Mouse (Mus musculus) midbrain, postnatal 0 days (tissue): Measurements from ENCODE around the gene Cers4. TPM values are rescaled to one million over a fixed set of nuclear protein-coding genes. Genes with fewer than 3 reads are reported as not detected.

Experiments
- ATAC-seq: fragments of 200-750 bp; cut with Nextera tagmentation; 2 replicates; pipeline ENCODE4 v1.8.0; 2017; ENCODE audit warnings: moderate number of reproducible peaks, mild to moderate bottlenecking, moderate TSS enrichment, moderate library complexity; ENCODE audit not compliant: low FRiP score
- DNase-seq: peaks from one replicate; pipeline ENCODE4 v3.0.0-alpha.2; 2015; ENCODE audit warnings: low spot score
- H3K27ac ChIP-seq: fragments of 300-500 bp; sonication (generic); 2 replicates; pipeline ENCODE4 v1.5.1; 2014; ENCODE audit warnings: low read depth, mild to moderate bottlenecking, low read length, mixed read lengths
- H3K27me3 ChIP-seq: fragments of 300-500 bp; sonication (generic); 2 replicates; pipeline ENCODE4 v1.6.1; 2014; ENCODE audit warnings: low read length, control low read depth, mixed read lengths; ENCODE audit not compliant: insufficient read depth
- H3K36me3 ChIP-seq: fragments of 300-500 bp; sonication (generic); 2 replicates; pipeline ENCODE4 v1.6.1; 2014; ENCODE audit warnings: low read length, control low read depth, mixed read lengths; ENCODE audit not compliant: insufficient read depth
- H3K4me1 ChIP-seq: fragments of 300-500 bp; sonication (generic); 2 replicates; pipeline ENCODE4 v1.6.1; 2014; ENCODE audit warnings: mild to moderate bottlenecking, control low read depth, antibody characterized with exemption, low read length, mixed read lengths; ENCODE audit not compliant: insufficient read depth
- H3K4me2 ChIP-seq: fragments of 300-500 bp; sonication (generic); 2 replicates; pipeline ENCODE4 v1.6.1; 2014; ENCODE audit warnings: low read depth, mild to moderate bottlenecking, low read length, mixed read lengths; ENCODE audit not compliant: poor library complexity, severe bottlenecking
- H3K4me3 ChIP-seq: fragments of 300-500 bp; sonication (generic); 2 replicates; pipeline ENCODE4 v1.5.1; 2014; ENCODE audit warnings: low read depth, mild to moderate bottlenecking, low read length, moderate library complexity
- H3K9ac ChIP-seq: fragments of 300-500 bp; sonication (generic); replicated peaks from 2 replicates; pipeline ENCODE4 v1.6.1; 2014; ENCODE audit warnings: mild to moderate bottlenecking, low read length, moderate library complexity, mixed read lengths; ENCODE audit not compliant: poor library complexity, severe bottlenecking
- H3K9me3 ChIP-seq: fragments of 300-500 bp; sonication (generic); 2 replicates; pipeline ENCODE4 v1.6.1; 2016; ENCODE audit warnings: low read length, control low read depth
- CTCF ChIP-seq: IDR thresholded peaks from 2 replicates; pipeline ENCODE4 v1.5.1; 2016; ENCODE audit warnings: antibody characterized with exemption, mild to moderate bottlenecking
- WGBS: fragments of 180-500 bp; shearing (Covaris S2); extraction: QIAGEN DNeasy Blood & Tissue Kit; methylation state at CpG from one replicate; pipeline ENCODE4 v1.1.7; 2014; 5-methylcytosine and 5-hydroxymethylcytosine counted together
- polyA plus RNA-seq: library from polyadenylated mRNA; unstranded; fragments of >200 nt; fragmentation: Nextera tagmentation; extraction: Ambion mirVana; gene quantifications from 2 replicates; pipeline ENCODE4 v1.2.1, GENCODE M21; 2015
- total RNA-seq: library from RNA; depleted of rRNA; stranded (reverse); fragments of >200 nt; gene quantifications from 2 replicates; pipeline ENCODE4 v1.2.3, GENCODE M21; 2014

Cers4 gene
- total and polyA plus RNA-seq, 2 experiments from 2014 or later, result 38.3 to 59.7 TPM

DNA sequence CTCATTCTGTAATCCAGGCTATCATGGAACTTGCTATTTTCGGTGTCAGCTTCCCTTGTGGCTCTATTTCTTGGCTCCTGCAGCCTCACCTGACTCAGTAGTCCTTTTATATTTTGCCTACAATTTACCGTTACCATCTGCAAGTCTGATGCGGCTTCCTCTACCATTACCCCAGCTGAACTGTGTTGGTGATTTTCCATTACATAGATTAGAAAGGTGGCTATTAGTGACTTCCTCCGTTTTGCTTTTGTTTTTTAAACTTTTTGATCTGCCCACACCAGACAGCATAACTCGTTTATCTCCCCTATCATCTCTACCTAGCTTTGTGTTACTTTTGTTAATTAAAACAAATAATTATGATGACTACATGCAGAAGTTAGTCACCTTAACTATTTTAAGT lies 14.7 kb downstream of the Cers4 start:
- H3K36me3 ChIP-seq, result no peaks in the 10 kb centered on the region; the same call in 1 of the 2 replicates
- no peak overlapping the region for H3K27ac ChIP-seq
- no peaks in the 10 kb centered on the region for H3K9me3 ChIP-seq
- no peak overlapping the region for H3K4me3 ChIP-seq
- DNase-seq, result no peak
- peaks cover 5% of the 10 kb centered on the region; the same call in 1 of the 2 replicates for H3K4me1 ChIP-seq
- no peaks in the 10 kb centered on the region for H3K27me3 ChIP-seq
- no peak overlapping the region for H3K4me2 ChIP-seq
- 87% methylated on average over 5 of the region's 5 CpGs for whole genome bisulfite sequencing
- no peak overlapping the region for H3K9ac ChIP-seq
- no peak for ATAC-seq
- TF ChIP-seq CTCF, result no peak

DNA sequence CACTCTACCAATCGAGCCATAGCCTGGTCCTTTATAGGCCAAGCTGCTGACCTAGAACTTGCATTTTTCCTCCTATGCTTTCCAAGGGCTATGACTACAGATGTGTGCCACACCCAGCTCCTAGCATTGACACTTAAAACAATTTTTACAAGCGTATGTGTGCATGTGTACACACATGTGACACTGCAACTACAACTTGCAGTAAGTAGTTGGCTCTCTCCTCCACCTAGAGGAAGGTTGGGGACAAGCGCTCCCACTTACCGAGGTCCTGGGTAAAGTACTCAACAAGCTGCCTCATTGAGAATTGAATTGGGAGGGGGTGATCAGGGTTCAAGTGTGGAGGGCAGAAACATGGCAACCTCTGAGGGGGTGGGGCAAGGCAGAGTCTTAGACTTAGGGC lies 18.0 kb downstream of the Cers4 start:
- DNase-seq (no peak), ATAC-seq (no peak)
- Histone ChIP-seq H3K27ac (no peak overlapping the region), H3K4me2 (no peak overlapping the region), H3K4me1 (peaks cover 5% of the 10 kb centered on the region; the same call in 1 of the 2 replicates), H3K9me3 (no peaks in the 10 kb centered on the region), H3K27me3 (no peaks in the 10 kb centered on the region), H3K9ac (no peak overlapping the region), H3K4me3 (no peak overlapping the region), H3K36me3 (no peaks in the 10 kb centered on the region)
- peak; percentile 36 for TF ChIP-seq CTCF
- WGBS, result 84% methylated on average over 4 of the region's 4 CpGs

DNA sequence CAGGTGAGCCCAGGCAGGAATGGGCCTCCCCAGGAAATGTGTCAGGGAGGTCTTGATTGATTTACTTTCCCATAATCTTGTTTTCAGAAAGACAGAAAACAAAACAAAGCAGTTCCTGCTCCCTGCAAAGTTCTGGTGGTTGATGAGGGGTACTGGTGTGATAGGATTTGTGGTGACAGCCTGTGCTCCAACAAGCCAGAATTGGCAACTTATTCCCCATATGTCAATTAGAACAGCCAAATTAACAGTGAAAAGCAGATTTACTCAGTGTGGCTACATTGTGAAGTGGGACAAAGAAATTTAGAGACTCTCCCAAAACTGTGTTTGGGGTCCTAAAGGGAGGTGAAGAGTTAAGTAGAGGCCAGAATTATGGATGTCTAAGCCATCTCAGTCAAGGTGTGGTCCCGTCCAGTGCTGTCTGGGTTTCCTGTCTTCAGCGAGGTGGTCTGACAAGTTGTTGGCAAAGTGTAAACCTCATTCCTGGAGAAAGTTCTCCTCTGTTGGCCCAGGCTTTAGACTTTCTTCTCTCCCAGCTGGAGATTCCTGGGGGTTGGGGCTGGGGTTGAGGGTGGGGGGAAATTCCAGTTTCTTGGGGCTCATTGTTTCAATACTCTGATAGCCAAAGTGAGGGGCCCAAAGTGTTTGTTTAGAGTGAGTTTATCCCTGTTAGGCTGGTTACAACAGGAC lies 18.7 kb downstream of the Cers4 start:
- DNase-seq, result no peak
- 17% methylated on average over 2 of the region's 2 CpGs for WGBS

DNA sequence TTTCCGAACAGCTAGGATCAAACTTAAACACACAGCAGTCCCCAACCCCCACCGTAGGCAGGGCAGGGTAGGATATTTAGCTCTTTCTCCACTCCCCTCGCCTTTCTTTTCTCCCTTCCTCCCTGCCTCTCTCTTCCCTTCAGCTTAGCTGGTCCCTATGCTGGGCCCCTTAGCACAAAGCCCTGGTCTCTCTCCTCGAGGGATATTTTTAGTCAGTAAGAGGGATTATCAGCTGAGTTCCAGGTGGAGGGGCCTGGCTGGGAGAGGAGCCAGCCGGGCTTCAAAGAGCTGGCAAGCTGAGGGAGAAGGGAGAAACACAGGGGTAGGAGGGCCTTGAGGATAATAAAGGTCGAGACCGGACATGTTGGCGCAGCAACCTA lies 19.3 kb downstream of the Cers4 start:
- no peak for ATAC-seq

More for the DNA sequence above, 18.7 kb downstream of the Cers4 start:
- TF ChIP-seq CTCF, result no peak
- ATAC-seq, result no peak
- H3K36me3 ChIP-seq, result peaks cover under 1% of the 10 kb centered on the region; the same call in 1 of the 2 replicates
- H3K27ac ChIP-seq, result no peak overlapping the region
- H3K4me3 ChIP-seq, result no peak overlapping the region
- H3K4me2 ChIP-seq, result no peak overlapping the region
- no peaks in the 10 kb centered on the region for H3K27me3 ChIP-seq
- no peaks in the 10 kb centered on the region for H3K9me3 ChIP-seq
- H3K9ac ChIP-seq, result no peak overlapping the region
- peaks cover 5% of the 10 kb centered on the region; the same call in 1 of the 2 replicates for H3K4me1 ChIP-seq

DNA sequence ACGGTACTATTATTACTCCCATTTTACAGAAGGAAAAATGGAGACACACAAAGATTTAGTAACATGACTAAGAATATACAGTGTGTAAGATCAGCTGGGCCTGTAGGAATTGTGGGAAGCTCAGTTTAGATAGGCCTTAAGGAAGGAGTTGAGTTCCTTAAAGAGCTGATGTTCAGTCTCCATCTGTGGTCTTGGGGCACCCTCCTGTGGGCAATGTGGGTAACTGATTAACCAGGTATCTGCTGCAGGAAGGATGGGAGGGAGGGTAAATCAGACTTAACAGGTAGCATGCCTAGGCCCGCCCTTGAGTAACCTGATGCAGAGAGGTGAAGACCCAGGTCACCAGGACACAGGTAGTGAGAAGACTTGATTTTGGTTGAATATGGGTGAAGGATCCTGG lies 23.3 kb downstream of the Cers4 start:
- 95% methylated on average over 2 of the region's 2 CpGs for WGBS
- Histone ChIP-seq H3K27ac (no peak overlapping the region), H3K4me2 (no peak overlapping the region)

More for the DNA sequence above, 19.3 kb downstream of the Cers4 start:
- Histone ChIP-seq H3K36me3 (peaks cover 6% of the 10 kb centered on the region), H3K9me3 (no peaks in the 10 kb centered on the region), H3K4me3 (no peak overlapping the region), H3K9ac (no peak overlapping the region), H3K4me1 (peaks cover 5% of the 10 kb centered on the region; the same call in 1 of the 2 replicates), H3K4me2 (no peak overlapping the region), H3K27me3 (no peaks in the 10 kb centered on the region), H3K27ac (no peak overlapping the region)
- DNase-seq, result peak; percentile 22
- TF ChIP-seq CTCF, result no peak
- WGBS, result 15% methylated on average over 8 of the region's 8 CpGs

DNA sequence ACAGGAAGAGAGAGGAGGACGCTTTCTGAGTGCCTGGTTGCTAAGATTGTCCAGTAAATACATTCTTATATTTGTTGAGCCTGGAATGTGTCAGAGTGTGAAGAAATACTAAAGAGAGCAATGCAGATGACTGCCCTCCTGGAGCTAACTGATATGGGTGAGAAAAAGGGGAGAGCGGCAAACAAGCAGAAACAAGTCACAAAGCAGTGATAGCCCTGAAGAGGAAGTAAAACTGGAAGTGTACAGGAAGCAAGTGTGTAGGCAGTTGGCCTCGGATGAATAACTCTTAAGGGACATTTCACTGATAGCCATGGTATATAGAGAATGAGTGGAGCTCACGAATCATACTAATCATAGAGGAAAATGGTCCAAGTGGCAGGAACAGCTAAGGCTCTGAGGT lies 28.6 kb downstream of the Cers4 start:
- Histone ChIP-seq H3K4me2 (no peak overlapping the region), H3K36me3 (peaks cover 65% of the 10 kb centered on the region), H3K4me1 (no peaks in the 10 kb centered on the region), H3K27ac (no peak overlapping the region), H3K4me3 (no peak overlapping the region), H3K27me3 (no peaks in the 10 kb centered on the region), H3K9ac (no peak overlapping the region), H3K9me3 (no peaks in the 10 kb centered on the region)
- DNase-seq, result no peak
- 90% methylated on average over 4 of the region's 4 CpGs for WGBS
- no peak for ATAC-seq
- TF ChIP-seq CTCF, result no peak

More for the DNA sequence above, 23.3 kb downstream of the Cers4 start:
- ATAC-seq (peak; percentile 32), DNase-seq (peak; percentile 60)
- H3K27me3 ChIP-seq, result no peaks in the 10 kb centered on the region
- peaks cover 44% of the 10 kb centered on the region for H3K36me3 ChIP-seq
- H3K9ac ChIP-seq, result no peak overlapping the region
- H3K4me3 ChIP-seq, result no peak overlapping the region
- H3K4me1 ChIP-seq, result peaks cover 5% of the 10 kb centered on the region; the same call in 1 of the 2 replicates
- H3K9me3 ChIP-seq, result no peaks in the 10 kb centered on the region
- peak; percentile 74 for TF ChIP-seq CTCF
